Mouse (Mus musculus) fibroblast of lung, adult 2 months (primary cell): ENCODE data around the gene Pgls.

Experiments used
- DNase-seq: peaks from one replicate; pipeline ENCODE4 v3.0.0-alpha.2; 2011; ENCODE audit warnings: low read depth

Gene Pgls

DNA sequence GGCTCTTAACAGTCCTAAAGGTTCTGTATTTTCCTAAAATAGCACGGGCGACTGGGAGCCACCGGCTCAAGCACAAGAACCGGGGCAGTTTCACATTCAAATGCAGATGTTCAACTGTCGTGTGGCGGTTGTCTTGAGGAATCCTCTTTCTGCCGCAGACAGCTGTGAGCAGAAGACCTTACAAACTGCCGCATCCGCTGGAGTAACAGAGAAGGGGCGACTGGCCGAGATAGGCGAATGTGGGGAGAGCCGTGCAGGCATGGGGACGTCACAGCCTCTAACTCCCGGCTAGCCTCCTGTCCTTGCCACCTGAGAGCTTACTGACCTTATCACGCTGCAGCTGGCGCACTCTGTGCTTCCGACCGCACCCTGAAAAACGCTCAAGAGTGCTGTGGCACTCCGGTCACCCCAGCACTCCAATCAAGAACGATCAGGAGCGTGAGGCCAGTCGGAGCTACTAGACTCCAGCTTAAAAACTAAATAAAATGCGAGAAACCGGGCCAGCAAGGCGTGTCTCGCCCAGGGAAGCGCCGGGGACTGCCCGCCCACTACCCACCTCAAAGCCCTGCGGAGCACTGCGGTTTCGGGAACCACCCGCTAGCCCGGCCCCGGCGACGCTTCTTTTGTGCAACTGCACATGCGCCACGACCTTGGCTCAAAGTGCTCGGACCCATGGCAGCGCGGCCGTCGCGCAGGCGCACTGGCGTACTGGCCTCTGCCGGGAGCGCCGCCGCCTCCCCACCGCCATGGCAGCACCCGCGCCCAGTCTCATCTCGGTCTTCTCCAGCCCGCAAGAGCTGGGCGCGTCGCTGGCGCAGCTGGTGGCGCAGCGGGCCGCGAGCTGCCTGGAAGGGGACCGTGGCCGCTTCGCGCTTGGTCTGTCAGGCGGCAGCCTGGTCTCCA, at the start of gene Pgls:
Pgls (plus strand) TSS at position 706 of the 903 bp plus-strand sequence.
- DNase-seq: peak; percentile 73

DNA sequence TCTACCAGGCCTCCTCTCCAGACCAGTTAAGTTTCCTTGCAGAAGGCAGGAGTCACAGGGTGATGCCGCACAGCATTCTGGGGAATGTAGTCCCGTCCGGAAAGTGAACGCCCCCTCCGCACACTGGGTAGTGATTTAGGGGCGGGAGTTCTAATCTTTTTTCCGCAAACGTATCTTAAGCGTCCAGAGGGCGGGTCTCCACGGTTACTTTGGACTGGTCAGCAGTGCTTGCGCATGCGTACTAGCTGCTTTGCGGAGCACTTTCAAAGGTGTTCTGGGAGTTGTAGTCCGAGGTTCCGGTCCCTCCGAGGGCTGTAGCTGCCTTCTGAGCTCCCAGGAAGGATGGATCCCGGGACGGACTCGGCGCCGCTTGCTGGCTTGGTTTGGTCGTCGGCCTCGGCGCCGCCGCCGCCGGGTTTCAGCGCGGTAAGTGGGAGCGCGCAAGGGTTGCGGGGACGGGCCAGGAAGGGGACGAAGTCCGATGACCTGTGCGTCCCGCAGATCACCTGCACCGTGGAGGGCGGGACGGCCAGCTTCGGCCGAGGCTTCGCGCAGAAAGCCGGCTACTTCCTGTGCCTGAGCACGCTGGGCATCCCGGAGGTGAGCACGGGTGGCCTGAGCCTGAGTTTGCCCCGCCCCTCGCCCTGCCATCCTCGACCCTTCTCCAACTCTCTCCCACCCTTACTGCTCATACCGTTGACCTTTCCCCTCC, 49.2 kb upstream of the Pgls start, which contains the start of gene Mvb12a:
Mvb12a (plus strand) TSS at position 291 of the 712 bp plus-strand sequence.
- DNase-seq: peak; percentile 99

DNA sequence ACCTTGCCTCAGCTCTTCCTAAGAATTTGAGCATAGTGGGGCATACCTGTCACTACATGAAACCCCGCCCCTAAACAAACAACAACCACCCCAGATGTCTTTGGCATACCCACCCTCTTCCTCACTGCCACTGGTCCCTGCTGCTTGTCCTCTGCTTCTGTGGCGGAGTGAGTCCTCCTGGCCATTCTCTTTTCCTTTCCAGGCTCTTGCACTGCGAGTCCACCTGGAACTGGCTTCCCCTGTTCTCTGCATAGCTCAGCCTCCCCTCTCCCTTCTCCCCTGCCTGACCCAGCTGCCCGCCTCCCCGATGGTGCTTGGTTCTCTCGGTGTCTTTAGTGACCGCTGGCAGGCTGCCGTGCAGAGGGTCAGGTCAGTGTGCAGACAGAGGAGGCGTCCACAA, 48.2 kb upstream of the Pgls start:
- no peak for DNase-seq

DNA sequence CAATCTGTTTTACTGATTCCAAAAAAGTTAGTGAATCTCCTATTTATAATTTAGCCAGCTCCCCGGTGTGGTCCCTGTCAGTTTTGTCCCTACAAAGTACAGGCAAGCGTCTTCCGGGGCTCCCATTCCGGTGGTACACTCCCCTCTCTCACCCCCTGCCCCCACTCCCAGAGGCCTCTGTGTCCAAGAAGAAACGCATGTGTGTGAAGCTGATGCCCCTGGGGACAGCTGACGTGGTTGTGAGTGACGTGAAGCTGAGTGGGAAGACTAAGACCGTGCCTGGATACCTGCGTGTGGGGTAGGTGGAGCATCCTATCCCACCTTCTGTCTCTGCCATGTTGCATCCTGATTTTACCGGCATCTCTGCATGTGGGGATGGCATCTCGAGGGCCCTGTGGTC, 46.9 kb upstream of the Pgls start:
- DNase-seq: no peak

DNA sequence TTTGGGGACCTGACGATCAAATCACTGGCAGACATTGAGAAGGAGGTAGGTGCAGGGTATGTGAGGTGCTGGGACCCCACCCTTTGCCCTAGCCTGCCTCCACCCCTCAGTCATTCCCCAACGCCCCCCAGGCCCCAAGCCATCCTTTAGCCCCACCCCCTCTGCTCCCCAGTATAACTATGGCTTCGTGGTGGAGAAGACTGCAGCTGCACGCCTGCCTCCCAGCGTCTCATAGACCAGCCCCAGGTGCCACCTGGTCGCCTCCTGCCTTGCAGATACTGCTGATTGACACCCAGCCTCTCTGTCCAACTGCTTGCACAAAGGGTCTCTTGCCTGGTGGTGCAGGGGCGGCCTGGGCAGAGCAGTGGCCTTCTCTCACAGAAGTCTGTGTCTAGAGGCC, 44.4 kb upstream of the Pgls start:
- no peak for DNase-seq

DNA sequence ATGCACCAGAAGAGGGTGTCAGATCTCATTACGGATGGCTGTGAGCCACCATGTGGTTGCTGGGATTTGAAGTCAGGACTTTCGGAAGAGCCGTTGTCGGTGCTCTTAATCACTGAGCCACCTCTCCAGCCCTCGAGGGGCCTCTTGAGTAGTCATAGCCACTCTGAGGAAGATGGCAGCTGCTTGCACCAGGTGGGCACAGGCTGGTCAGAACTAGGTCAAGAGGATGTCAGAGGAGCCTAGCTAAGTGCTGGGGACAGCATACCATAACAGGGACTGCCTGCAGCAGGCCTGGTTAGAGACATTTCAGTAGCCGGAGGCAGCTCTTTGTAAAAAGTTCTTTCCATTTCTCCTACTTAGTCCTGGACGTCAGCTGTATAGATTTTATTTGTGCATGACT, 41.2 kb upstream of the Pgls start:
- no peak for DNase-seq

DNA sequence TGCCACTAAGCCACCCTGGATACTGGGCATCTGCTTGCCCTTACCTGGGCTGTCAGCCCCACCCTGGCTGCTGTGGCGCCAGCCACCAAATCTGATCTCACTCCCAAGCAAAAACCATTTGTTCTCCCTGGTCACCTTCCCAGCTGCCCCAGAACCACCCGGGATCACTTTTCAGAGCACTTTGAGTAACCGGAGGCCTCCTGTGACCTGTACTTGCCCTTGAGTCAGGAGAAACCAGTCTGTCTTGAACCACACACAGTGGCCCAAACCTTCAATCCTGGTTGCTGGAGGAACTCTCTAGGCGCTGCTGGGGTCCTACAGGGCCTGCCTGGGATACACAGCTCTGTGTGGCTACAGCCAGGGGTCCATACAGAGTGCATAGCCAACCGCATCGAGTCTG, 39.2 kb upstream of the Pgls start:
- no peak for DNase-seq

DNA sequence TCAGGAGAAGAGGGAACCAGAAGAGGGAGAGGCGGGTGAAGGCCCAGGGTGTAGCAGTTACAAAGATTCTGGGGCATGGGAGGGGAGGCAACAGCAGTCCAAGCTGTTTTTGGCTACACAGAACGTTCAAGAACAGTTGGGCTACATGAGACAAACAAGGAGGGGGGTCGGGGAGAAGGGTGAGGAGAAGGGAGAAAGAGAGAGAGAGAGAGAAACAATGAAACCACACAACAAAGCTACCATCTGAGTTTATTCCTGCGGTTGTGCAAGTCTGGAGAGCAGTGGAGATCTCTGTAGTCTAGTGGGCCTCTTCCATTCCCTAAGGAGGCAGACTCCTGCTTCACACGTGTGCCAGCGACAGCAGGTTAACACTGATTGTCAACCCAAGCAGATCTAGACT, 38.0 kb upstream of the Pgls start:
- no peak for DNase-seq

DNA sequence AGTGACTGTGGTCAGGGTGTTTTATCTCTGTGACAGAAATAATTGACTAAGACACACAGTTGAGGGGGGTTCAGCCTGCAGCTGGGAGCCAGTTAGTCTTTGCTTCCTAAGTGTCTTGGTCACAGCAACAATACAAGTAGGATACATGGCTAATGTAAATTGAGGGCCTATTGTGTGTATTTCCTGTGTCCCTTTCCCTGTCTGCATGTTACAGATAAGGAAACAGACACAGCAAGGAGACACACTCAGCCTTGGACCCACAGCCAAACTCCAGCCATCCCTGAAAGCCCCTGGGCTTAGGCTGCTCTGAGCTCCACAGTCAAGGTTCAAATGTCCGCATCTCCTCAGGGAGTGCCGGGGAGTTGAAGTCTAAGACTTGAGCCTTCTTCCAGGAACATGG, 37.3 kb upstream of the Pgls start:
- DNase-seq: no peak

DNA sequence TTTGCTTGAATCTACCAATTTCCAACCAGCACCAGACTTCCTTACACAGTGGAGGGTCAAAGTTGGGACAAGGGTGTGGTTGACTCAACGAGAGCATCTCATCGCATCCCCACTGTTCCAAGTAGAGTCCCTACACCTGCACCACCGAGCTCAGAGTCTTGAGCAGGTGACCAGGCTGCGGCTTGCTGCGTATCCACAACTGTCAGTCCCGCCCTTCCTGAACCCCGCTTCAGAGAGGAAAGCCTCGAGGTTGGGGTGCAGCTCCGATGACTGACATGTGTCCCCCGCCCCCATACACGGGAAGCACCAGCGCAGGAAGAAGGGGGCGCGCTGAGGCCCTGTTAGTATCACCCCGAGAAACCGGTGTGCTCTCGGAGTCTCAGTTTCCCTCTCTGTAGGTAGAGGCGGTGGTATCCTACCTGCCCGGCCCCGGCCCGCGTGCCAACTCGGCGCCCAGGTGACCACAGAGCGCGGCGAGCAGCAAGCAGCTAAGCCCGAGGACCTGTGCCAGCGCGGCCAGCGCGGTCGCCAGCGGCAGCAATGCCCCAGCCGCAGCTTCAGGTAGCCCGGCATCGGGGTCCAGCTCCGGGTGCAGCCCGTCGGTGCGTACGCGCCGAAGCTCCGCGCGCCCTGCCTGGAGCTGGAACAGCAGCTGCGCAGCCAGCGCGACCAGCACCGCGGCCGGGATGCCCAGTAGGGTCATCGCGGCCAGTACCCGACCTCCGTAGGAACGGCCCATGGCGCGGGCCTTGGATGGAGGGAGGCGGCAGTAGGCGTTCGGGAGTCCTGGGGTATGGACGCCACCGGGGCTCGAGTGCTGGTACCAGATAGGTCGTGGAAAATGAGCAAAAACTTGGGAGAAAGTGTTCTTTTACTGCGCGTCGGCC, 33.7 kb upstream of the Pgls start, which contains the start of gene Tmem221:
Tmem221 (minus strand) TSS at position 801 of the 887 bp plus-strand sequence.
- DNase-seq: no peak

DNA sequence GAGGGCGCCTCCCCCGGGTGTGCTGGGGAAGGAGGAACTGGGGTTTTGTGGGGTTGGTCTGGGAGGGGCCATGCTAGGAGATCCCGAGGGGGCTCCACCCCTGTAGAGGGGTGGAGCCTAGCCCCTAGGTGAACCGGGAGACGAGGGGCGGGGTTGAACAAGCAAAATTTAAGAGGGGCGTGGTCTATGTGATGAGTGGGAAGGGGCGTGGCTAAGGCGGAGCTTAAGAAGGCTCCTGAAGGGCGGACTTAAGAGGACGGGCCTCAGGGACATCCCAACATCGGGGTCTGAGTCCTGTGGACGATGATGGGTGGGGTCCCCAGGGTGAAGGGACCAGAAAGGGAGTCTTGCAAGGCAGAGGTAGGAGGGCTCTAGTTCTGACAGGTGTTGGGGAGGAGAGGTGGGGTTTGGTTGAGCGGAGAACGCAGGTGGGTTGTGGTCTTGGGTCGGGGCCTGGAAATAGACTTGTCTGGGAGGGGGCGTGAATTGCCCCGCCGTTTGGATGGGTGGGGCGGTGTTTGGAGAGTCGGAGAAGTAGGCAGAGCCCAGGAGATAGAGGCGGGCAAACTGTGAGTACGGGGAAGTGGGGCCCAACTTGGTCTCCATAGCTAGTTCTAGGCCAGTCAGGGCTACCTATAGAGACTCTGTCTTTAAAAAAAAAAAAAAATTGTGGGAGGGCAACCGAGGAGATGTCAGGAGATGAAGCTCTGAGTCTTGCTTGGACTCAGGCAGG, 32.9 kb upstream of the Pgls start:
- DNase-seq: no peak

DNA sequence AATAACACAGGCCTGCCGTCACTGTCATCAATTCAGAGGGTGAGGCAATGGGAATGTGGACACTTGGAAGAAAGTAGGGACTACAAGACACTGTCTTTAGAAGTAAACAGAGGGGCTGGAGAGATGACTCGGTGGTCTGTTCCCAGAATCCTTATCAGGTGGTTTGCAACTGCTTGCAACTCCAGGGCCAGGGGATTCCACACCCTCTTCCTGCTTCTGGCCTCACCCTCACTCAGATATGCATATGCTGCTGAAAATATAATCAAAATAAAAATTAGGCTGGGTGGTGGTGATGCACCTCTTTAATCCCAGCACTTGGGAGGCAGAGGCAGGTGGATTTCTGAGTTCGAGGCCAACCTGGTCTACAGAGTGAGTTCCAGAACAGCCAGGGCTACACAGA, 31.9 kb upstream of the Pgls start:
- DNase-seq: no peak

DNA sequence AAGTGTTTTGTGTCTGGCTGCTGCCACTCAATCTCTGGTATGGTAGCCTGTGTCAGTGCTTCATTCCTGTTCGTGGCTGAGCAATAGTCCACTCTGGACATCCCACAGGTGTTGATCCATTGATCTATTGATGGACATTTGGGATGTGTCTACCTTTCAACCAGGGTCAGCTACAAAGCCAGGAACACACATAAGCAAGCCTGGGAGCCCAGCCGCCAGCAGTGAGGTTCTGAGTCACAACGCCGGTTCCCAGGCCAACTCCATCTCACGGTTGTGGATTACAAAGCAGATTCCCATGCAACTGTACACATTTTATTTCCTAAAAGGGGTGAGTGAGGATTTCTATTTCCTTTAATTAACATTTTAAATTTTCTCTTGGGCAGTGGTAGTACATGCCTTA, 31.2 kb upstream of the Pgls start:
- no peak for DNase-seq

DNA sequence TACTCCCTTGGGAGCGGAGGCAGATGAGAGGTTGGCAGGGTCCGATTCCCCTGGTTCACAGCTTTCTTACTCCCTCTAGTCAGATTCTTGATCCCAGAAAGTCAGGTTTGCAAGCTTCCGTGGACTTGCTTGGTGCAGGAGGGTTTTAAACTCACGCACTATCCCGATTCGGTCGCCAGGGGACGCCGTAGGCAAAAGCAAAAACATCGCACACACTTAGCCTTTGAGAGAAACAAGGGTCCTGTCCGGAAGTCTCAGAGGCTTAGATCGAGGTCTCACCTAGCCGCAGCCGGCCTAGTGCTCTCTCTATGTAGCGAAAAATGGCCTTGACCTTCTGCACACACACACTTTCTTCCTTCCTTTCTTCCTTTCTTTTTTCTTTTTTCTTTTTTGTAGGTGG, 30.6 kb upstream of the Pgls start:
- DNase-seq: peak; percentile 64

DNA sequence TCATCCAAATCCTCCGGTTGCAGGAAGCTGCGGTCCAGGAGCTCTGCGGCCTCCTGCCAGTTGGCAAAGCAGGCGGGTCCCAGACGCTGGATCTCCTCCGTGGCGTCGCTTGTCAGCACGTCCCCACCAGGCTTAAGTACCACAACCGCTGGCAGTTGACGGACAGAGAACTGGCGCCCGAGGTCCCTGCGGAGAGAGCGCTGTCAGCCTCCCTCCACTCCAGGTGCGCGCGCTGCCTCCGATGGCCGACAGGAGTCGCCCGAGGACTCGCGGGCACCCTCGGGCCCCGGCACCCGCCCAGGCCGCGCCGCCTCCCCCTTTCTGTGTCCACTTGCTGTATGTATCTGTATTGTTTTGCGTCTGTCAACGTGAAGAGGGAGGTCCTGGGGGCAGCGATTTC, 29.2 kb upstream of the Pgls start:
- DNase-seq: no peak

DNA sequence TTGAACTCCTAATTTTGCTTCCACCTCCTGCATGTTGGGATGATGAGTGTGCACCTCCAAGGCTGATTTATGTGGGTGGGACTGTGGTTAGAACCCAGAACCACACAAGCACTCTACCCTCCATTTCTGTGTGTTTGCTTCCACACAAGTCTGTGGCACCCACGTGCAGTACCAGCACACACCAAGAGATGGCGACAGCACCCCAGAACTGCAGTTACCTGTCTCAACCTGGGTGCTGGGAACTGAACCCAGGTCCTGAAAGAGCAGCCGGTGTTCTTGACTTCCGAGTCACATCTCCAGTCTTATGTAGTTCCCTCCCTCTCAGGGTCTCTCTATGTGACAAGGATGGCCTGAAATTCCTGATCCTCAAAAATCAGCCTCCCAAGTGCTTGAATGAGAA, 28.0 kb upstream of the Pgls start:
- DNase-seq: no peak

DNA sequence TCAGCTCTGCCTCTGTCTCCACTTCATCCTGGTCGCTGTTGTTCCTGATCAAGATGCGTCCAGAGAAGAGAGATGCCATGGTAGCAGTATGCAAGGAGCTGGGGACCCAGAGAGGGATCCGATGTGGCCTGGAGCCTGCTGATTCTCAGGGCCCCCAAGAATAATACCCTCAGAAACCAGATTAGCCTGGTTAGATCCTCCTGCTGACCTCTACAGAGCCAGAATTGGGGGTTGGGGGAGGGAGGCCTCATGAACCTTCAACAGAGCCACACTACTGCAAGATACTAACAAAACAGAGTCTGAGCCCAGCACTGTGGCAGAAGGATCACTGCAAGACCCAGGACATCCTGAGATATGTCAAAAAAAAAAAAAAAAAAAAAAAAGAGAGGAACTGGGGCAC, 25.5 kb upstream of the Pgls start, which contains the start of gene Nxnl1:
Nxnl1 (minus strand) TSS at position 101 of the 400 bp plus-strand sequence.
- no peak for DNase-seq

DNA sequence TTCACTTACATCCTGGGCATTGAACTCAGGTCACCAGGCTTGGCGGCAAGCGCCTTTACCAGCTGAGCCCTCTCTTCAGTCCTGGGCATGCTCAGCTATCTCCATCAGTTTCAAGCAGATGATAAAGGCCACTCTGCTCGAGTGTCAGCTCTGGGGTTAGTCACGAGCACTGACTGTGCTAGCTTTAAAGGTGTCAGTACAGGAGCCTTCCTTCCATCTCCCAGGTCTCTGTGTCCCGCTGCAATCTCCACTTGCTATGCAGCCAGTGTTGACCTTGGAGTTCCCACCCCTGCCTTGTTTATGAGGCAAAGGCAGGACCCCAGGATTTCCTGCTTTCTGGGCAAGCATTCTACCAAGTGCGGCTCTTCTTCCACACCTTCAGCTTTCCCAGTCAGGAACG, 24.4 kb upstream of the Pgls start:
- DNase-seq: no peak

DNA sequence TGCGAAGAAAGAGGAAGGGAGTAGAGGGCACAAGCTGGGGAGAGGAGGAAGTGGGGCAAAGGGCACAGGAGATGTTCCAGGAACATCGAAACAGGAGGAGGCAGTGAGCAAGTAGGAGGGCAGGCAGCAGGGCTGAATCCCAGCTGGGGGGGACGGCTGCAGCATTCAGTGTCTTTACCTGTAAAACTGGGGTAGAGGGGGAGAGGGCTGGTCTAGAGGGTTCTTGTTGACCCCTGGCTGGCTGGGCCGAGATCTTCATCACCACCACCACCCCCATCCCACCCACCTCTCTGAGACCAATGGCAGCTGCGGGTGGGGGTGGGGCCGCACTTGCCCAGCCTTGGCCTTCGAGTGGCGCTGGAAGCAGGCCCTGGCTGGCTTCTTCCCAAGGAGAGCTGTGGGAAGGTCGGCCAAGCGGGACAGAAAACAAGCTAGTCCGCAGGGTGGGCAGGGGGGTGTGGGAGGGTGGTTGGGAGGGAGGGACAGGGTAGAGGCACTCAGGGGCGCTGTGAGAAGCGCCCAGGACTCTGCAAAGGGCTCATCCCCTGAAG, 23.5 kb upstream of the Pgls start, which contains the start of gene Slc27a1:
Slc27a1 (plus strand) TSS at position 496 of the 551 bp plus-strand sequence.
- no peak for DNase-seq

DNA sequence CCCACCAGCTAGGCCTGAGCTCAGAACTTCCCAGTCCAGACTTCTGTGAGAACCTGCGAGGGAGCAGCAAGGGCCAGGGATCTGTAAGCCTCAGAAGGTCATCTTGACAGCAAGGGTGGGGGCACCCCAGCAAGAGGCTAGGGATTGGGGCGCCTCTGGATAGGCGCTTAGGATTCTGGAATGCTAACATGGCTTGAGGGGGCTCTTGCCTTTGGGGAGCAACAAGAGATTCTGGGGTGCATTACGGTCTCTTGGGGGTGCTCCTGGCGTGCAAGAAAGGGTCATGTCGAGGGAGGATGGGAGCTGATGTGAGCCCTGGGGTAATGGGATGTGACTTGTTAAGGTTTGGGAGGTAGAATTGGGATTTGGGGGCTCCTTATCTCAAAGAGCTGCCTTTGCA, 23.0 kb upstream of the Pgls start:
- no peak for DNase-seq
